Mouse (Mus musculus) stomach, embryonic 16.5 days (tissue): ENCODE data around the gene Micu2. TPM values are rescaled to one million over a fixed set of nuclear protein-coding genes. Genes with fewer than 3 reads are reported as not detected.

Experiments used
- ATAC-seq: fragments of 200-750 bp; cut with Nextera tagmentation; 2 replicates; pipeline ENCODE4 v1.8.0; 2017; ENCODE audit warnings: moderate number of reproducible peaks, moderate TSS enrichment; ENCODE audit not compliant: insufficient read depth, low FRiP score
- H3K27ac ChIP-seq: fragments of 300-500 bp; sonication (generic); 2 replicates; pipeline ENCODE4 v1.5.1; 2014; ENCODE audit warnings: low read length
- H3K27me3 ChIP-seq: fragments of 300-500 bp; sonication (generic); 2 replicates; pipeline ENCODE4 v1.6.1; 2014; ENCODE audit warnings: low read length, control low read depth, mixed read lengths; ENCODE audit not compliant: control insufficient read depth, insufficient read depth
- H3K36me3 ChIP-seq: fragments of 300-500 bp; sonication (generic); 2 replicates; pipeline ENCODE4 v1.6.1; 2014; ENCODE audit warnings: low read length; ENCODE audit not compliant: control insufficient read depth, insufficient read depth
- H3K4me1 ChIP-seq: fragments of 300-500 bp; sonication (generic); 2 replicates; pipeline ENCODE4 v1.6.1; 2014; ENCODE audit warnings: low read length, control low read depth, mixed read lengths; ENCODE audit not compliant: control insufficient read depth, insufficient read depth
- H3K4me2 ChIP-seq: fragments of 300-500 bp; sonication (generic); 2 replicates; pipeline ENCODE4 v1.6.1; 2014; ENCODE audit warnings: low read depth, low read length, mixed read lengths
- H3K4me3 ChIP-seq: fragments of 300-500 bp; sonication (generic); replicated peaks from 2 replicates; pipeline ENCODE4 v1.5.1; 2014; ENCODE audit warnings: mild to moderate bottlenecking, low read length
- H3K9ac ChIP-seq: fragments of 300-500 bp; sonication (generic); 2 replicates; pipeline ENCODE4 v1.6.1; 2014; ENCODE audit warnings: low read length
- H3K9me3 ChIP-seq: fragments of 300-500 bp; sonication (generic); replicated peaks from 2 replicates; pipeline ENCODE4 v1.6.1; 2016; ENCODE audit warnings: low read length, control low read depth; ENCODE audit not compliant: control insufficient read depth
- WGBS: fragments of 180-500 bp; shearing (Covaris S2); extraction: QIAGEN DNeasy Blood & Tissue Kit; methylation state at CpG from one replicate; pipeline ENCODE4 v1.1.7; 2014; 5-methylcytosine and 5-hydroxymethylcytosine counted together
- polyA plus RNA-seq: library from polyadenylated mRNA; unstranded; fragments of >200 nt; fragmentation: Nextera tagmentation; extraction: Ambion mirVana; gene quantifications from 2 replicates; pipeline ENCODE4 v1.2.1, GENCODE M21; 2015

Gene Micu2
- polyA plus RNA-seq, 1 experiment from 2014 or later = 82.3 TPM

DNA sequence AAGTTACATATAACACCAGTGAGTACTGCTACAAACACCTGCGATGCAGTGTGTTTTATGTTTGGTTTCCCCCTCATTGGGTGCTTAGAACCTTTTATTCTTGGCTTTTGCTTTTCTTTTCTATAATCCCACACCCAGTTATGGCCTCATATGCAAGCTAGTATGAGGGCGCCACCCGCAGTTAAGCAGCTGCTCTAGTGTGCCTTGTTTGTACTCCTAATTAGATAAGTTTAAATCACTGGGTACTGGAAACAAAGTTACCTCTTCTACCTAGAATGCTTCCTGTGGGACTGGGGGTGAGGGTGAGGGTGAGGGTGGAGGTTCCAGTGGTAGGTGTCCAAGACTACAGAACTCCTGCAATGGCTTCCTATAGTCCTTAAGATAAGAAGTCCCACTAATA lies 2.9 kb downstream of the Micu2 start:
- no peak overlapping the region for H3K4me3 ChIP-seq
- H3K27me3 ChIP-seq = no peaks in the 10 kb centered on the region
- H3K9me3 ChIP-seq = peaks cover 3% of the 10 kb centered on the region; the same call in 1 of the 2 replicates
- H3K9ac ChIP-seq = no peak overlapping the region
- no peak overlapping the region for H3K27ac ChIP-seq
- H3K4me1 ChIP-seq = 0 out of 2 replicates have a peak, but pooled peaks cover 5% of the 10 kb centered on the region
- H3K36me3 ChIP-seq = no peaks in the 10 kb centered on the region
- no peak for ATAC-seq
- H3K4me2 ChIP-seq = no peak overlapping the region
- 82% methylated on average over 3 of the region's 3 CpGs for WGBS

GRCm38 (mm10) chr14:57991761-57992160 lies 7.3 kb downstream of the Micu2 start:
- Histone ChIP-seq H3K36me3 (peaks cover 7% of the 10 kb centered on the region; the same call in 1 of the 2 replicates), H3K4me3 (no peak overlapping the region), H3K9me3 (no peaks in the 10 kb centered on the region; the same call in 1 of the 2 replicates), H3K27me3 (no peaks in the 10 kb centered on the region), H3K9ac (no peak overlapping the region), H3K4me2 (no peak overlapping the region), H3K27ac (no peak overlapping the region), H3K4me1 (0 out of 2 replicates have a peak, but pooled peaks cover 2% of the 10 kb centered on the region)
- ATAC-seq = no peak

DNA sequence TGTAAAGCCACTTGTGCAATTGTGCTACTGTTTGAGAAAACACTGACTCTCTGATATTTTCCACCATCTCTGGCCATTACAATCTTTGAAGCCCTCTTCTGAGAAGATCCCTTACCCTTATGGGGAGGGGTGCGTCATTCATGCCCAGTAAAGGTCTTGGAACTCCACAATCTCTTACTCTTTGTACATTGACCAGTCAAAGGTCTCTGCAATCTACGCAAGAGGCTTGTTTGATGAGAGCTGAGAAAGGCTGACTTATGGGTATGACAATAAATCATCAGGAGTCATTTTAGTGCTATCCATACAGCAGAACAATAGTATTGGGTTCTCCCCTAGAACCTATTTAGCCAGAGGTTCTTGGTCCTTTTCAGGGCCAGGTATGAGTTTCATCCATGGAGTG lies 9.9 kb downstream of the Micu2 start:
- Histone ChIP-seq H3K27me3 (no peaks in the 10 kb centered on the region), H3K9ac (no peak overlapping the region), H3K27ac (no peak overlapping the region), H3K36me3 (peaks cover 7% of the 10 kb centered on the region; the same call in 1 of the 2 replicates), H3K4me3 (no peak overlapping the region), H3K9me3 (no peaks in the 10 kb centered on the region; the same call in 1 of the 2 replicates), H3K4me1 (no peaks in the 10 kb centered on the region), H3K4me2 (no peak overlapping the region)
- WGBS = 93% methylated on average over 2 of the region's 2 CpGs
- ATAC-seq = no peak

- Histone ChIP-seq H3K4me3 (no peak overlapping the region), H3K9ac (no peak overlapping the region; the same call in 1 of the 2 replicates), H3K27ac (no peak overlapping the region), H3K36me3 (peaks cover 7% of the 10 kb centered on the region; the same call in 1 of the 2 replicates), H3K9me3 (no peaks in the 10 kb centered on the region; the same call in 1 of the 2 replicates), H3K4me2 (no peak overlapping the region), H3K27me3 (no peaks in the 10 kb centered on the region), H3K4me1 (0 out of 2 replicates have a peak, but pooled peaks cover 3% of the 10 kb centered on the region)
- ATAC-seq = no peak
- WGBS = 87% methylated on average over 2 of the region's 2 CpGs
Observed at GRCm38 (mm10) chr14:57985780-57986179, 13.3 kb downstream of the Micu2 start.

- ATAC-seq = no peak
- 43% methylated on average over 7 of the region's 7 CpGs for WGBS
Observed at GRCm38 (mm10) chr14:57982450-57982849, 16.6 kb downstream of the Micu2 start.

GRCm38 (mm10) chr14:57981720-57982418 lies 17.2 kb downstream of the Micu2 start:
- Histone ChIP-seq H3K27ac (no peak overlapping the region), H3K4me1 (0 out of 2 replicates have a peak, but pooled peaks cover 7% of the 10 kb centered on the region), H3K4me2 (no peak overlapping the region), H3K27me3 (no peaks in the 10 kb centered on the region), H3K4me3 (no peak overlapping the region), H3K9me3 (no peaks in the 10 kb centered on the region), H3K36me3 (no peaks in the 10 kb centered on the region), H3K9ac (no peak overlapping the region)
- ATAC-seq = 0 out of 2 replicates have a peak, but pooled peaks have one; percentile 37
- WGBS = 40% methylated on average over 14 of the region's 14 CpGs

More at GRCm38 (mm10) chr14:57982450-57982849, 16.6 kb downstream of the Micu2 start:
- Histone ChIP-seq H3K27me3 (no peaks in the 10 kb centered on the region), H3K9me3 (no peaks in the 10 kb centered on the region), H3K4me1 (0 out of 2 replicates have a peak, but pooled peaks cover 7% of the 10 kb centered on the region), H3K4me2 (no peak overlapping the region), H3K36me3 (no peaks in the 10 kb centered on the region), H3K9ac (no peak overlapping the region), H3K4me3 (no peak overlapping the region), H3K27ac (no peak overlapping the region)

GRCm38 (mm10) chr14:57980776-57981175 lies 18.3 kb downstream of the Micu2 start:
- no peaks in the 10 kb centered on the region for H3K36me3 ChIP-seq
- no peak for ATAC-seq
- no peak overlapping the region for H3K4me2 ChIP-seq
- 72% methylated on average over 8 of the region's 8 CpGs for WGBS
- no peak overlapping the region for H3K27ac ChIP-seq
- H3K9ac ChIP-seq = no peak overlapping the region
- 0 out of 2 replicates have a peak, but pooled peaks cover 7% of the 10 kb centered on the region for H3K4me1 ChIP-seq
- H3K4me3 ChIP-seq = no peak overlapping the region
- no peaks in the 10 kb centered on the region for H3K9me3 ChIP-seq
- H3K27me3 ChIP-seq = no peaks in the 10 kb centered on the region

DNA sequence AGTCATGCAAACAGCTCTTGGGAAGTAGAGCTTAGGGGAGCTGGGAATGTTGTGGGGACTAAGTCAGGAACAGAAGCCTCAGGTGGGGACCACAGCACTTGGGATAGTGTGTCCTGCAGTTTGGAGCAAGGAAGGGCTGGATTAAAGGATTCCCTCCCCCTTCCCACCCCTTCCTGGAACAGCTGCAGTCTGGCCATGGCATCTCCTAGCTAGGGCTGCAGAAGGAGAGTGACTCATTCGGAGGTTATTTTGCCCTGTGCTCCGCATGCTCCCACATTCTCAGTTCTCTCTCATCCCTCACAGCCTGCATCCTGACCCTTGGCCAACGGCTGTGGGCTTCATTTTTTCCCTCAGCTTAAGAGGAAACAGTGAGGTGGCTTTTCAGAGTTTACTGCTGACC lies 18.9 kb downstream of the Micu2 start:
- Histone ChIP-seq H3K4me1 (0 out of 2 replicates have a peak, but pooled peaks cover 7% of the 10 kb centered on the region), H3K4me2 (no peak overlapping the region), H3K27ac (no peak overlapping the region), H3K9me3 (no peaks in the 10 kb centered on the region), H3K9ac (no peak overlapping the region), H3K4me3 (no peak overlapping the region), H3K36me3 (no peaks in the 10 kb centered on the region), H3K27me3 (no peaks in the 10 kb centered on the region)
- 58% methylated on average over 3 of the region's 3 CpGs for whole genome bisulfite sequencing
- ATAC-seq = no peak

- 43% methylated on average over 5 of the region's 5 CpGs for WGBS
- ATAC-seq = no peak
Observed at GRCm38 (mm10) chr14:57978144-57978543, 20.9 kb downstream of the Micu2 start.

More at GRCm38 (mm10) chr14:57978144-57978543, 20.9 kb downstream of the Micu2 start:
- Histone ChIP-seq H3K4me2 (no peak overlapping the region), H3K4me1 (0 out of 2 replicates have a peak, but pooled peaks cover 7% of the 10 kb centered on the region), H3K27me3 (no peaks in the 10 kb centered on the region), H3K4me3 (no peak overlapping the region), H3K9ac (no peak overlapping the region), H3K9me3 (no peaks in the 10 kb centered on the region), H3K36me3 (no peaks in the 10 kb centered on the region), H3K27ac (no peak overlapping the region)
